Mouse (Mus musculus): ENCODE results near the gene Ldb3. TPM values are rescaled to one million over a fixed set of nuclear protein-coding genes. Genes with fewer than 3 reads are reported as not detected.

Gene Ldb3
- total RNA-seq, 1 experiment from 2014 or later: not detected

DNA sequence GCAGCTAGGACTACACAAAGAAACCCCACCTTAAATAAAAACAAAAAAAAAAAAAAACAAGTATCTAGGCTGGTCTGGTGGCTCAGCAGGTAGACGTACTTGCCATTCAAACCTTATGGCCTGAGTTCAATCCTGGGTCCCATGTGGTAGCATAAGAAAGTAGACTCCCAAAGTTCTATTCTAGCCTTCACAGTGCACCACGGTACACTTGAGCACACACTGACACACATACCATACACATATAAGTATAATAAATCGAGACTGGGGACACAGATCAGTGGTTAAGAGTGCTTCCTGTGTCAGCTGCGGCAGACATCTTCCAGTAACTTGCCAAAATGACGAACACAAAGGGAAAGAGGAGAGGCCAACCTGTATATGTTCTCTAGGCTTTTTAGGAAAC is 72.6 kb downstream of the Ldb3 start:
- no peak for ATAC-seq (replicated peaks; ENCODE audit: low read depth, poor library complexity, severe bottlenecking)

DNA sequence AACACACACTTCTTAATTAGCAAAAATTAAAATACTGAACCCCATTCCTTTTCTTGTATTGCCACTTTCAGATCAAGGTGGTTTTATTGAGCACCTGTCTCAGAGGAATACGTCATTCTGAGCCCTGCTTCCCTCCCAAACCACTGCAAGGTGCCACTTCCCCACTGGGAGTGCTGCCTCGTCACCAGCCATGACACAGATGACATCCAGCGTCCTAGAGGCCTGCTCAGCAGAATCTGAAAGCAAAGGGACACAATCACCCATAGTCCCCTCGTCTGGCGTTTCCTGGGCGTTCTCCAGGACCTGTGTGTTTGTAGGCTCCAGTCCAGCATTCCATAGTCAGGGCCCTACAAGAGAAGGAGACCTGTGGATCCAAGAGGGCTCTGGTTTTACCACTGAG is 74.4 kb downstream of the Ldb3 start:
- ATAC-seq (replicated peaks; ENCODE audit: low read depth, poor library complexity, severe bottlenecking): peak; percentile 83

DNA sequence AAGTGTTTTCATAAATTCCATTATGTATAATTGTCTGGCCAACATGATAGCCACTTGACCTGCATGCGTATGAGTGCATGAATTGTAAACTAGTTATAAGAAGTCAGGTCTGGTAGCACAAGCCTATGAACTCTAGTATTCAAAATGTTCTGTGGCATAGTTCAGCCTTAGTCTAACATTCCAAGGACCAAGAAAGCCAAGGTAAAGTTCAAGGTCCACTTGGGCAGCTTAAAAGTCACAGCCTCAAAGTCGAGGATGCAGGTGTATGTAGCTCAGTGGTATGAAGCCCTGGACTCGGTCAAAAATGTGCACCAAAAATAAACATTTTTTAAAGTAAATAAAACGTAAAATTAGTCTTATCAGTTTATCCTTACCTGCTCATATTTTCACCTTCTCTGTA is 75.9 kb downstream of the Ldb3 start:
- ATAC-seq (replicated peaks; ENCODE audit: low read depth, poor library complexity, severe bottlenecking): no peak

DNA sequence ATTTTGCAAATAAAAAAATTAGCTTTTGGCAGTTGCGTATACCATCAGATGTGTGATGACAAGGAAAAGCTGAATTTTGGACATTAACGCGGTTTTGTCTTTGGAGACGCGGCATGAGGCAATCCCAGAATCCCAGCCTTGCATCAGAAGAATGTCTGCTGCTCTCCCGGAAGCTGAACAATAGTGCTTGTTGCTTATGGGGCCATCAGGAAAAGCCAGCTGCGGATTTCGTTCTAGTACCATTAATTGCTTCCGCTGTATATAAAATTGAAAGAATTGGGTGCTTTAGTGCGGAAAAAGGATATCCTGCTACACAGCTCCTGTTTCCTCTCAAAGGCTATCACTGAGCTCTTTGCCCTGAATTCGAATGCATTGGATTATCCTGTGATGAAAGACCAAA is 76.6 kb downstream of the Ldb3 start:
- no peak for ATAC-seq (replicated peaks; ENCODE audit: low read depth, poor library complexity, severe bottlenecking)

GRCm38 (mm10) chr14:34508842-34509439 is 79.5 kb downstream of the Ldb3 start:
- no peak for ATAC-seq (replicated peaks; ENCODE audit: low read depth, poor library complexity, severe bottlenecking)

DNA sequence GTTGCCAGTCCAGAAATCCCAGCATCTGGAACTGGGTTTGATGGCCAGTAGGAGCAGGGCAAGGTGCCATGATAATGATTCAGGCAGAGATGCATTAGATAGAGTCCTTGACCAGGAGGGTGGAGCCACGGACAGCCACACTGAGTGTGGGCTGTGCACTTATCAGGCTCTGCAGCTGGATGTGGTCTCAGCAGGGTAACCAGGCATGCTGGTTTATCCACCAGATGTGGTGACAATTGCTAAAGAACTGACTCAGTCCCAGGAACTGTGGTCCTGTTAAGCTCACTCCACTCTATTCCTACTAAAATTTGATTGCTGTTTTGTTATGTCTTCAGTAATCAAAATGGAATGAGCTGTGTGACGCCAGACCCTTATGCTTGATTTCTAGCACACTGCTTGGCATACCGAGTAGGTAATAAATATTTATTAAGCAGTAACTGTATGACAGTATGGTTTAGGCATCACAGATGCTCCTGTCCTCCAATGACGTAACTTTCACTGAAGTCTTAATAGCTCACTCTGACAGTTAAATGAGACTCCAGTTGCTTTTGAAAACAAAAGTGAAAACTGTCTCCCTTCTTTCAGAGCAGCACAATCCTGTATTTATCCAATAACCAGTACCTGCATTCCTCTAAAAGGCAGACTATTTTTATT is 80.2 kb downstream of the Ldb3 start:
- peak; percentile 77 for ATAC-seq (replicated peaks; ENCODE audit: low read depth, poor library complexity, severe bottlenecking)

DNA sequence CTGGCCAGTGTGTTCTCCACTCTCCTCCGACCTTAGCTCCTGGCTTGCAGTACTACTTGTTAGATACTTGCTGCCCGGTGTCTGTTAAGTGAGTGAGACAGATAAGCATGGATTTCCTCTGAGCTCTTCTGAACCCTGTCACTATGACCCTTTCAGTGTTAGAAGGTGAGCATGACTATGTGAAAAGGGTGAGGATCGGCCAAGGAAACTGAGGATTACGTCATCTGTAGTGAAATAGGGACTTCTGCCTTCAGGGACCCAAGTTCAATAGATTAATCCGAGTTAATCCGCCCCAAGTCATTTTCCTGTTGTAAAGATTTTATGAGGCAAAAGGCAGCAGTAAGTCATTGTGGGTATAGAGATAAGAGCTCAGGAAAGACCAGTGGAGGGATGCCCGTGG is 83.2 kb downstream of the Ldb3 start:
- no peak for ATAC-seq (replicated peaks; ENCODE audit: low read depth, poor library complexity, severe bottlenecking)

DNA sequence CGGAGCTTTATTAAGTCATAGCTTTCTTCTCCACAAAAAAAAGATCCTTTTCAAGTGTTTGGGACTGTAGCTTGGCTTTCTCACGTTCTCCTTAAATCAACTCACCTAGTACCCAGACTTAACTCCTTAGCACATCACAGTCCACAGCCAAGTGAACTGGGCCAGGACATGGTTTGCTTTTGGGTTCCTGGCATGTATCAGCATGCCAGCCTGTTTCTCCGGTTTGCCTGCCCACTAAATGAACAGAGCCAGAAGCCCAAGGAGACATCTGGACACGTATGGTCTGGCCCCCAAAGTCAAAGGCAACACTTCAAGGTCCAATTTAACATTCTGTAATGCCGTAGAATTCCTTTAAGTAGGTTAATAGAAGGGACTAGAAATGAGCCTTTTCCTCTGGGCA is 84.1 kb downstream of the Ldb3 start:
- no peak for ATAC-seq (replicated peaks; ENCODE audit: low read depth, poor library complexity, severe bottlenecking)

DNA sequence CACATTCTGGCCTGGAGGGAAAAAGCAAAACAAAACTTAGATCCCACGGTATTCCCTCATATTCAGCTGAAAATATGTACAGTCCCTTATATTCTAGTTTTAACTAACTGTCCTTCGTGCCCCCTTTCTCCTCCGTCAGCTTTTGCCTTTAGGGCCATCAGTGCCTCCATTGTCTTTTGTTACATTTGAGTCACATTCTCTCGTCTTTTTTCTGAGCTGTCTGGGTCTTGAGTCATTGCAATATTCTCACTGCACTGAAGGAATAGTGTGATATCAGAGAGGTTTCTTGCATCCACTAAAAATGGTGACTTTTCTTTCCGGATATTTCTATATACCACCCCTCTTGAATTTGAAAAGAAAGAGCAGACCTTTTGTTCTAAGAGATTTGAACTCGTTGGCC is 84.7 kb downstream of the Ldb3 start:
- no peak for ATAC-seq (replicated peaks; ENCODE audit: low read depth, poor library complexity, severe bottlenecking)

DNA sequence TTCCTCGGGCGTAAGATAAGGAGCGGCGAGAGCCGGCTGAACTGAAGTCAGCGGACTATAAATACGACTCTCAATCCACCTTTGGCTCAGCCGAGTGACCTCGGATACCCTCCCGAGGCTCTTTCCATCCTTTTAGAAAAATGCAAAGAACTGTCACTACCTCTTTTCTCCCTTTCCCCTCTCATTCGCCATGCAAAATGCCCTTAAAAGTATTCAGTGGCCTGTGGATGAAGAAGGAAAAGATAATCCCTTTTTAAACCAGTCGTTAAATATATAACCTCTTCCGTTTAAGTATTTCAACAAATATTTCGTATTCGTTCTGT is 85.2 kb downstream of the Ldb3 start, which contains the start of gene Bmpr1a:
Bmpr1a (minus strand) TSS at position 17 of the 323 bp plus-strand sequence.
- ATAC-seq (replicated peaks; ENCODE audit: low read depth, poor library complexity, severe bottlenecking): no peak

GRCm38 (mm10) chr14:34502475-34503324 is 85.8 kb downstream of the Ldb3 start:
- ATAC-seq (replicated peaks; ENCODE audit: low read depth, poor library complexity, severe bottlenecking): peak; percentile 45

- ATAC-seq (replicated peaks; ENCODE audit: low read depth, poor library complexity, severe bottlenecking): no peak
These were observed 86.5 kb downstream of the Ldb3 start for GRCm38 (mm10) chr14:34501804-34502474.

DNA sequence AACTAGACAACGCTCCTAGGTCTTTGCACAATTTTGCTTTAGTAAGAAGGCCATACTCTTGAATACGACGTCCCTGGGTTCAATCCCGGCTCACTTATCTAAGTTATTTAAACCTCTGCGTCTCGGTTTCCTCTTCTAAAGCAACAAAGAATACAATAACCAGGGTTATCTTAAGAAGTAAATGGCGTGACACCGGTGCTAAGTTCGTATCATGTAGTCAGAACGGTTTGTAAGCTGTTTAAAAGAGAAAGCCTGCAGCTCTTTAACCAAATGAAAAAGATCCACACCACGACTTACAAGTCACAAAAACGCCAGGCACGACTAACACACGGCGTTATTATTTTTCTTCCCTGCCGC is 87.1 kb downstream of the Ldb3 start:
- ATAC-seq (replicated peaks; ENCODE audit: low read depth, poor library complexity, severe bottlenecking): no peak

DNA sequence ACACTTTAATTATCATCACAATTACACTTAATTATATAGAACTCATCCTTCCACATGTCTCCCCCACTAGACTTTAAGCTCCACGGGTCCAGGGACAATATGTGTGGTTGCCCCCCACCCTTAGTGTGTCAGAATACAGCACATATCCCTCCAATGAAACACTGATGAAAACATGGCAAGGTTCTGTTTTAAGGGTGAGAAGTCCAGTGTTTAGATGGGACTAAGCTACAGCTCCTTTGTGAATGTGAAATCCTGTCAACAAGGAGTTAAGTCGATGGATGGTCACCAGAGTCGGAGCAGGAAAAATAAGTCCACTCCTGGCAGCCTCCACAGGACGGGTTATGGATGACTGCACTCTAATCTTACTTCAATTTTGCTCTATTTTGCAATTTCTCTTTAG is 88.2 kb downstream of the Ldb3 start:
- ATAC-seq (replicated peaks; ENCODE audit: low read depth, poor library complexity, severe bottlenecking): no peak

DNA sequence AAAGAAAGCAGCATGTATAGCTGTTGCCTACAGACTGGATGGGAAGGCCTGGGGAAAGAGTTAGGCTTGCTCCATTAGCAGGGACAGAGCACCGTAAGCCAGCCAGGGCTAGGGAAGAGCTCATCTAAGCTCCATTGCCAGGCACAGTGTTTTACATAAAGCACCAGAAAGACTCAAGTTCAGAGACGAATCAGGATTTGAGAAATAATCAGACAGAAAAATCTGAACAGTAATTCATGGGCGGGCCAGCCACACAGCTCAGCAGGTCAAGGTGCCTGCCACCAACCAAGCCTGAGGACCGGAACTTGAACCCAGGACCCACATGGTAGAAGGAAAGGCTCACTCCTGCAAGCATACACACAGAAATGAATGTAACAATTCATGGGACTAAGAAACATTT is 88.8 kb downstream of the Ldb3 start:
- no peak for ATAC-seq (replicated peaks; ENCODE audit: low read depth, poor library complexity, severe bottlenecking)

- ATAC-seq (replicated peaks; ENCODE audit: low read depth, poor library complexity, severe bottlenecking): no peak
These were observed 91.1 kb downstream of the Ldb3 start for GRCm38 (mm10) chr14:34497346-34497745.

DNA sequence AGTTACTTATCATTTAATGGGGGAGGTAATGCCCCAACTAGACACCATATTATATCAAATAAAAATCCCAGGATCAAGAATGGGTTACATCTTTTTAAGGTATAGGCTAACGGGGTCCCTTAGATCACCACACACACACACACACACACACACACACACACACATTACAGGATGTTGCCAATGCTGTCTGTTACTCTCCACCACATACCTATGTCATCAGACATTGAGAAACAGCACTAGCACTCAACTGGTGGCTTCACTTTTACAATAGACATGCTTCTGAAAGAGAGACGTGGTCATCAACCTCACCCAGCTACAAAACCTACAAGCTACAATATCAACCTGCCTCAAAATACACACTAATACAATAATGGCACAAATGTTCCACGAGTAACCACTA is 94.8 kb downstream of the Ldb3 start:
- ATAC-seq (replicated peaks; ENCODE audit: low read depth, poor library complexity, severe bottlenecking): no peak

DNA sequence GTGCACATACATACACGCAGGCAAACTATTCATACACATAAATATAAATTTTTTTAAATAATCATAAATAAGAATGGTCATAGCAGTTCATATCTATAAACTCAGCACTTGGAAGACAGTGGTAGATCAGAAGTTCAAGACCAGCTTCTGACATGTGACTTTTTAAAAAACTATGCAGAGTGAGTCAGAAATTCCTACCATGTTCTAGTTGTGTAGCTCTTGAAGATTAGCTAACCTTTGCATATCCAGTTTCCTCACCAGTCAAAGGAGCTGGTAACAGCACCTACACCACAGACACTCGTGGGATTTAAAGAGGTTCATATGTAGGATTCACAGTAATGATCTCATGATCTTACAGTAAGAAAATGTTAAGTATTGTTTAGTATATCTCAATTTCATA is 95.8 kb downstream of the Ldb3 start:
- no peak for ATAC-seq (replicated peaks; ENCODE audit: low read depth, poor library complexity, severe bottlenecking)

DNA sequence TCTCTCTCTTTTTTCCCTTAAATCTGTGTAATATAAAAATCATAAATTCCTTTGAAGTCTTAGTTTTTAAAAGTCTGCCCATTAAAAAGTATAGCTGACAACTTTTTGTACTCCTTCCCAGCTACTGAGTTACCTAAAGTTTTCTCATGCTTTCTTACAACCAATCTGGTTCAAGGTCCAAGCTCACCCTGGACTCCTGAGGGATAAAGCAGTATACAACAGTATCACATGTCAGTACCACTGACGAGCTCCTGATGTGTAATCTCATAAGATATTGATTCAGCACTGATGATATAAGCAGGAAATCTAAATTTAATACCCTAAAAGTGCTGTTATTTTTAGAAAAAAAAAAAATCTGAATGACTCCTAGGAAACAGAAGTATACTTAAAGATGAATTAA is 97.5 kb downstream of the Ldb3 start:
- no peak for ATAC-seq (replicated peaks; ENCODE audit: low read depth, poor library complexity, severe bottlenecking)

DNA sequence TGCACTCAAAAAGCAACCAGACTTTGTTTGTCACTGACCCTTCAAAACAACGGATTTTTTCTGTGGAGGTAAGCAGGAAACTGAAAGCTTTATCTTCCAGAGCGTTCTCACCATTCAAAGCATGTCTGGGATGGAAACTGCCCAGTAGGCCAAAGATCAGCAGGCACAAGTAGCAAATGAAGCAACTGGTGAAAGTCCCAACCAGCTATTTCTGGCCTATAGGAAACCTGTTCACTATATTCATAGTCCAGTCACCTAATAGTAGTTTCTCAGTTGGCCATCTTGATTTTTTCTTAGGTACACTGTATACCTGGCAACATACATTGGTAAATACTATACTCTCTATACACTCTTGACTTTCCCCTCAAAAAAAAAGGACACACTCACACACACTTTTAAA is 98.6 kb downstream of the Ldb3 start:
- no peak for ATAC-seq (replicated peaks; ENCODE audit: low read depth, poor library complexity, severe bottlenecking)

- no peak for ATAC-seq (replicated peaks; ENCODE audit: low read depth, poor library complexity, severe bottlenecking)
These were observed 102.3 kb downstream of the Ldb3 start for GRCm38 (mm10) chr14:34486169-34486568.
